Mouse (Mus musculus) erythroblast, embryonic 14.5 days (primary cell): ENCODE measurements around the gene Ckmt2.

ENCODE experiments used
- GATA1 ChIP-seq: IDR thresholded peaks from 2 replicates; pipeline ENCODE4 v1.6.1; 2012; ENCODE audit warnings: low read length, inconsistent platforms, mixed read lengths
- TAL1 ChIP-seq: IDR thresholded peaks from 3 replicates; pipeline ENCODE4 v1.6.1; 2012; ENCODE audit warnings: low read length, inconsistent platforms, mixed read lengths

DNA sequence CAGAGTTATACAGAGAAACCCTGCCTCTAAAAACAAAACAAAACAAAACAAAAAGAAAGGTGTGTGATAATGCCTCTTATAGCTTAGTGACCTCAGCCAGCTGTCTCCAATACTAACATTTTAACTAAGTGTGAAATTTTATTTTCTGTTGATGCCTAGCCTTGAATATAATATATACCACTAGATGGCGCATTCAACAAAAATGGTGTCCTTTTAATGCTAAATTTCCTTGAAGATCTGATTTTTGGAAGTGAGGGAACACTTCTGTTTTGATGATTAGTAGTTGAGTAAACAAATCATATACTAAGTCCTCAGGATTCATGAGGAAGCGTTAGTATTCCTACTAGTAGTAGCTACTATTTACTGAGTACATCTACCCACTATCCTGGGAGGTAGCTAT lies 67.2 kb downstream of the Ckmt2 start:
- TF ChIP-seq GATA1 = no peak
- no peak for TF ChIP-seq TAL1
